ENCODE assay signal across 16 mouse cellular contexts in genomic region chr3:108026049-108026448, GRCm38 (mm10). TPM values are rescaled to one million over a fixed set of nuclear protein-coding genes. Genes with fewer than 3 reads are reported as not detected.
DNase-seq lines count a peak whose midpoint lies in the region; ATAC-seq and TF ChIP-seq lines count a peak whose summit lies in the region.
"Had no signal": no experiment of that assay in that cellular context is flagged by ENCODE, and none has a peak within 500 bp of the region (broad histone marks: within the 10 kb centered on the region; RNA-seq: fewer than 3 reads in every experiment).

No protein-coding gene starts in this region.

- no peaks in the 10 kb centered on the region for H3K9me3 ChIP-seq in hindbrain, postnatal 0 days (ENCODE audit: low read length)
- no peaks in the 10 kb centered on the region for H3K9me3 ChIP-seq in hindbrain, embryonic 16.5 days (ENCODE audit: control insufficient read depth, low read length)
- H3K9me3 ChIP-seq: limb, embryonic 15.5 days; megakaryocyte, embryonic 14.5 days had no signal

- peak; percentile 48 for DNase-seq in hindbrain, postnatal 0 days (ENCODE audit: low spot score)
- DNase-seq in 3T3-L1 (ENCODE audit: low read depth, low spot score) (peak; percentile 43), NIH3T3 (ENCODE audit: low read depth) (peak; percentile 57)
- DNase-seq in thymus, postnatal 10 days (ENCODE audit: low spot score in 2 of 2), result no peak
- DNase-seq in thymus, adult 2 months, result no peak
- DNase-seq: adrenal gland, postnatal 25 days; heart, adult 2 months; heart, postnatal 36 days had no signal

- no peak overlapping the region for H3K4me2 ChIP-seq in hindbrain, postnatal 0 days (ENCODE audit: low read depth, low read length)
- no peak overlapping the region for H3K4me2 ChIP-seq in hindbrain, embryonic 16.5 days (ENCODE audit: low read length)
- H3K4me2 ChIP-seq: limb, embryonic 15.5 days had no signal

- no peaks in the 10 kb centered on the region for H3K36me3 ChIP-seq in hindbrain, postnatal 0 days (ENCODE audit: insufficient read depth, low read length)
- no peaks in the 10 kb centered on the region for H3K36me3 ChIP-seq in hindbrain, embryonic 16.5 days (ENCODE audit: control insufficient read depth, insufficient read depth, low read length)
- H3K36me3 ChIP-seq in thymus, adult 2 months (ENCODE audit: control insufficient read depth, insufficient read depth, low read length), result no peaks in the 10 kb centered on the region
- H3K36me3 ChIP-seq: limb, embryonic 15.5 days had no signal

- TF ChIP-seq CTCF in hindbrain, postnatal 0 days (IDR thresholded peaks at IDR 0.05; ENCODE audit: low read depth), result no peak
- TF ChIP-seq CTCF in thymus, adult 2 months (IDR thresholded peaks at IDR 0.05; ENCODE audit: borderline replicate concordance, control insufficient read depth, extremely low read depth, insufficient read depth, low read length, poor library complexity), result no peak

- H3K4me1 ChIP-seq in hindbrain, postnatal 0 days (ENCODE audit: insufficient read depth, low read length), result no peaks in the 10 kb centered on the region
- no peaks in the 10 kb centered on the region for H3K4me1 ChIP-seq in hindbrain, embryonic 16.5 days (ENCODE audit: control insufficient read depth, insufficient read depth, low read depth, low read length)
- no peaks in the 10 kb centered on the region for H3K4me1 ChIP-seq in thymus, adult 2 months (replicated peaks; ENCODE audit: control insufficient read depth, insufficient read depth, low read length)
- H3K4me1 ChIP-seq: limb, embryonic 15.5 days; megakaryocyte, embryonic 14.5 days had no signal

- no peak overlapping the region for H3K4me3 ChIP-seq in hindbrain, postnatal 0 days (ENCODE audit: low read length)
- no peak overlapping the region for H3K4me3 ChIP-seq in hindbrain, embryonic 16.5 days (ENCODE audit: low read length)
- no peak overlapping the region for H3K4me3 ChIP-seq in thymus, adult 2 months (ENCODE audit: control insufficient read depth, insufficient read depth, low read length)
- H3K4me3 ChIP-seq: heart, adult 2 months; limb, embryonic 15.5 days; megakaryocyte, embryonic 14.5 days; myocyte had no signal

- 84% methylated on average over 5 of the region's 5 CpGs for WGBS in hindbrain, postnatal 0 days
- WGBS in hindbrain, embryonic 16.5 days, result 89% methylated on average over 5 of the region's 5 CpGs
- WGBS in thymus, adult 2 months, result 81% methylated on average over 5 of the region's 5 CpGs

- no peaks in the 10 kb centered on the region for H3K27me3 ChIP-seq in hindbrain, postnatal 0 days (ENCODE audit: insufficient read depth, low read length)
- H3K27me3 ChIP-seq in hindbrain, embryonic 16.5 days (replicated peaks; ENCODE audit: control insufficient read depth, insufficient read depth, low read length), result no peaks in the 10 kb centered on the region
- H3K27me3 ChIP-seq in thymus, adult 2 months (ENCODE audit: control insufficient read depth, insufficient read depth, low read length), result no peaks in the 10 kb centered on the region
- H3K27me3 ChIP-seq: limb, embryonic 15.5 days had no signal

- ATAC-seq in hindbrain, postnatal 0 days, result 0 out of 2 replicates have a peak, but pooled peaks have one; percentile 38
- no peak for ATAC-seq in hindbrain, embryonic 16.5 days
- 0 out of 2 replicates have a peak, but pooled peaks have one; percentile 26 for ATAC-seq in megakaryocyte progenitor cell, adult 5-6 weeks (replicated peaks; ENCODE audit: poor library complexity)
- ATAC-seq: inflammation-experienced regulatory T-cells, adult 6 months had no signal

- no peak overlapping the region for H3K27ac ChIP-seq in hindbrain, postnatal 0 days
- no peak overlapping the region for H3K27ac ChIP-seq in hindbrain, embryonic 16.5 days (ENCODE audit: low read depth, low read length)
- H3K27ac ChIP-seq in thymus, adult 2 months (ENCODE audit: control insufficient read depth, insufficient read depth, low read length), result no peak overlapping the region
- H3K27ac ChIP-seq: heart, adult 2 months; limb, embryonic 15.5 days had no signal

- H3K9ac ChIP-seq in hindbrain, postnatal 0 days (replicated peaks; ENCODE audit: low read length), result no peak overlapping the region
- no peak overlapping the region for H3K9ac ChIP-seq in hindbrain, embryonic 16.5 days (ENCODE audit: low read depth, low read length)
- H3K9ac ChIP-seq: limb, embryonic 15.5 days had no signal

- TF ChIP-seq POLR2A in thymus, adult 2 months (IDR thresholded peaks at IDR 0.05; ENCODE audit: control insufficient read depth, extremely low read depth, insufficient read depth, low read length, poor library complexity), result no peak

RNA-seq across cellular contexts. Expression of gene Gstm1, which starts 8.3 kb away (rescaled TPM):
- total RNA-seq in hindbrain, postnatal 0 days (2014; rRNA removed), result 161 and 174 TPM in 2 replicates
- 429 and 453 TPM in 2 replicates for polyA plus RNA-seq in hindbrain, postnatal 0 days (2015; fragmentation: Nextera tagmentation; extraction: Ambion mirVana)
- polyA plus RNA-seq in hindbrain, embryonic 16.5 days (2015; fragmentation: Nextera tagmentation; extraction: Ambion mirVana), result 169 and 263 TPM in 2 replicates
- 1,143 and 1,246 TPM in 2 replicates for total RNA-seq in megakaryocyte progenitor cell, adult 5-6 weeks (2015)
- 511 and 599 TPM in 2 replicates for total RNA-seq in megakaryocyte progenitor cell, adult 5-6 weeks (2017)
- polyA plus RNA-seq in thymus, adult 2 months (2012; rRNA removed), result 93.0 and 124 TPM in 2 replicates

RNA-seq across cellular contexts. Expression of gene Gstm4, which starts 18.6 kb away (rescaled TPM):
- 6.7 and 6.9 TPM in 2 replicates for total RNA-seq in hindbrain, postnatal 0 days (2014; rRNA removed)
- polyA plus RNA-seq in hindbrain, postnatal 0 days (2015; fragmentation: Nextera tagmentation; extraction: Ambion mirVana), result 22.5 and 23.0 TPM in 2 replicates
- 20.1 and 22.9 TPM in 2 replicates for polyA plus RNA-seq in hindbrain, embryonic 16.5 days (2015; fragmentation: Nextera tagmentation; extraction: Ambion mirVana)
- 12.5 and 15.8 TPM in 2 replicates for total RNA-seq in megakaryocyte progenitor cell, adult 5-6 weeks (2015)
- total RNA-seq in megakaryocyte progenitor cell, adult 5-6 weeks (2017), result 15.1 and 22.1 TPM in 2 replicates
- polyA plus RNA-seq in thymus, adult 2 months (2012; rRNA removed), result 7.9 and 9.7 TPM in 2 replicates

RNA-seq across cellular contexts. Expression of gene Gstm2, which starts 39.8 kb away (rescaled TPM):
- 5.3 and 6.1 TPM in 2 replicates for total RNA-seq in hindbrain, postnatal 0 days (2014; rRNA removed)
- 18.7 and 20.0 TPM in 2 replicates for polyA plus RNA-seq in hindbrain, postnatal 0 days (2015; fragmentation: Nextera tagmentation; extraction: Ambion mirVana)
- 11.1 and 11.8 TPM in 2 replicates for polyA plus RNA-seq in hindbrain, embryonic 16.5 days (2015; fragmentation: Nextera tagmentation; extraction: Ambion mirVana)
- total RNA-seq in megakaryocyte progenitor cell, adult 5-6 weeks (2015), result 2.1 and 2.2 TPM in 2 replicates
- 4.8 and 6.8 TPM in 2 replicates for total RNA-seq in megakaryocyte progenitor cell, adult 5-6 weeks (2017)
- polyA plus RNA-seq in thymus, adult 2 months (2012; rRNA removed), result 15.4 and 28.1 TPM in 2 replicates
- polyA plus RNA-seq: inflammation-experienced regulatory T-cells, adult 6 months had no signal

RNA-seq across cellular contexts. Expression of gene Gstm3, which starts 57.0 kb away (rescaled TPM):
- total RNA-seq in hindbrain, postnatal 0 days (2014; rRNA removed), result not detected in 2 replicates
- polyA plus RNA-seq in hindbrain, postnatal 0 days (2015; fragmentation: Nextera tagmentation; extraction: Ambion mirVana), result 0.15 TPM in 1 of 2 replicates, not detected in the other
- not detected in 2 replicates for polyA plus RNA-seq in hindbrain, embryonic 16.5 days (2015; fragmentation: Nextera tagmentation; extraction: Ambion mirVana)
- not detected in 2 replicates for total RNA-seq in megakaryocyte progenitor cell, adult 5-6 weeks (2015)
- not detected in 2 replicates for total RNA-seq in megakaryocyte progenitor cell, adult 5-6 weeks (2017)
- polyA plus RNA-seq in thymus, adult 2 months (2012; rRNA removed), result 1.2 and 1.3 TPM in 2 replicates
- total RNA-seq: adrenal gland, postnatal 25 days; heart, adult 2 months; heart, postnatal 36 days; left cerebral cortex, adult 8-10 months had no signal
- polyA plus RNA-seq: frontal cortex, adult 2 months; inflammation-experienced regulatory T-cells, adult 6 months; limb, embryonic 15.5 days; myocyte had no signal

Comparison
In these comparisons a context has a peak if more than half of its experiments do, and no peak if none do; other contexts are left out.
1. DNase-seq: peak in hindbrain, postnatal 0 days (single experiment), 3T3-L1 (single experiment) and NIH3T3 (single experiment); none in thymus, postnatal 10 days (0 of 2) and thymus, adult 2 months (single experiment).